Mouse (Mus musculus): ENCODE measurements around the gene Cdh6.

Gene Cdh6

GRCm38 (mm10) chr15:13155820-13156219 lies 17.7 kb downstream of the Cdh6 start:
- DNase-seq (ENCODE audit: low spot score) = no peak

- no peak for DNase-seq (ENCODE audit: low spot score)
These were observed 18.1 kb downstream of the Cdh6 start for GRCm38 (mm10) chr15:13155418-13155817.

- DNase-seq (ENCODE audit: low spot score) = no peak
These were observed 31.5 kb downstream of the Cdh6 start for GRCm38 (mm10) chr15:13141983-13142382.

- no peak for DNase-seq (ENCODE audit: low spot score)
These were observed 33.8 kb downstream of the Cdh6 start for GRCm38 (mm10) chr15:13139662-13140061.

- DNase-seq (ENCODE audit: low spot score) = no peak
These were observed 36.3 kb downstream of the Cdh6 start for GRCm38 (mm10) chr15:13137166-13137565.

GRCm38 (mm10) chr15:13134086-13134485 lies 39.4 kb downstream of the Cdh6 start:
- DNase-seq (ENCODE audit: low spot score) = peak; percentile 30

- no peak for DNase-seq (ENCODE audit: low spot score)
These were observed 40.1 kb downstream of the Cdh6 start for GRCm38 (mm10) chr15:13133370-13133769.

GRCm38 (mm10) chr15:13132493-13132892 lies 41.0 kb downstream of the Cdh6 start:
- no peak for DNase-seq (ENCODE audit: low spot score)

GRCm38 (mm10) chr15:13130246-13130645 lies 43.2 kb downstream of the Cdh6 start:
- DNase-seq (ENCODE audit: low spot score) = no peak

- DNase-seq (ENCODE audit: low spot score) = no peak
These were observed 73.1 kb downstream of the Cdh6 start for GRCm38 (mm10) chr15:13100341-13100740.

GRCm38 (mm10) chr15:13097861-13098260 lies 75.6 kb downstream of the Cdh6 start:
- DNase-seq (ENCODE audit: low spot score) = no peak

GRCm38 (mm10) chr15:13095406-13095805 lies 78.1 kb downstream of the Cdh6 start:
- no peak for DNase-seq (ENCODE audit: low spot score)

- DNase-seq (ENCODE audit: low spot score) = no peak
These were observed 78.6 kb downstream of the Cdh6 start for GRCm38 (mm10) chr15:13094881-13095256.

- DNase-seq (ENCODE audit: low spot score) = no peak
These were observed 79.3 kb downstream of the Cdh6 start for GRCm38 (mm10) chr15:13093954-13094880.

- DNase-seq (ENCODE audit: low spot score) = no peak
These were observed 81.4 kb downstream of the Cdh6 start for GRCm38 (mm10) chr15:13092064-13092463.

GRCm38 (mm10) chr15:13088504-13089058 lies 84.9 kb downstream of the Cdh6 start:
- peak; percentile 22 for DNase-seq (ENCODE audit: low spot score)

- DNase-seq (ENCODE audit: low spot score) = no peak
These were observed 88.7 kb downstream of the Cdh6 start for GRCm38 (mm10) chr15:13084746-13085145.

- no peak for DNase-seq (ENCODE audit: low spot score)
These were observed 96.4 kb downstream of the Cdh6 start for GRCm38 (mm10) chr15:13076908-13077669.

GRCm38 (mm10) chr15:13074047-13074446 lies 99.4 kb downstream of the Cdh6 start:
- DNase-seq (ENCODE audit: low spot score) = no peak

GRCm38 (mm10) chr15:13068213-13068516 lies 105.3 kb downstream of the Cdh6 start:
- no peak for DNase-seq (ENCODE audit: low spot score)

GRCm38 (mm10) chr15:13067429-13068212 lies 105.9 kb downstream of the Cdh6 start:
- DNase-seq (ENCODE audit: low spot score) = no peak

- no peak for DNase-seq (ENCODE audit: low spot score)
These were observed 106.7 kb downstream of the Cdh6 start for GRCm38 (mm10) chr15:13066765-13067164.
